Mouse (Mus musculus): ENCODE data around the gene Icam1. TPM values are rescaled to one million over a fixed set of nuclear protein-coding genes. Genes with fewer than 3 reads are reported as not detected.

The Icam1 gene
- polyA plus RNA-seq, 1 experiment from 2014 or later = 18.0 TPM

DNA sequence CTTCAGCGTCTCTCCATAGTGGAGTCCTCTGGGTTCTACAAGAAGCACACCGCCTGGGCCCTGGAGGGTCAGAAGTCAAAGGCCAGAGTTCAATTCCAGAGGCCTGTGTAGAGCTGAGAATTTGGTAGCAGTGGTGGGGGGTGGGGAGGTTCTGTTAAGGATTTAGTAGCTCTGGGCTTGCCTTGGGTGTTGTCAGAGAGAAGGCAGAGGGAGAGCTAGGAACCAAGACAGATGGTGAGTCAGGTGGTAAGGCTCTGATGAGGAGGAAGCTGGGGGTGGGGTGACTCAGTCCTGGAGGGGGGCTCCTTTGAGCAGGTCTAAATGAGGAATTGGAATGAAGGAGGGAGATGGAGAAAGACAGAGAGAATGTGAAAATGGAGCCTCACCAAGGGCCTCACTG is 47.1 kb downstream of the Icam1 start:
- Histone ChIP-seq H3K4me3 (ENCODE audit: low read length) (no peak overlapping the region), H3K4me1 (ENCODE audit: insufficient read depth, low read length) (no peaks in the 10 kb centered on the region), H3K9ac (replicated peaks; ENCODE audit: low read length) (no peak overlapping the region), H3K4me2 (replicated peaks; ENCODE audit: low read depth, low read length) (no peak overlapping the region), H3K27me3 (ENCODE audit: insufficient read depth, low read length) (no peaks in the 10 kb centered on the region), H3K36me3 (ENCODE audit: insufficient read depth, low read length) (peaks cover 33% of the 10 kb centered on the region; the same call in 1 of the 2 replicates), H3K9me3 (ENCODE audit: low read length) (no peaks in the 10 kb centered on the region), H3K27ac (ENCODE audit: low read length) (no peak overlapping the region)
- WGBS = 86% methylated on average over 2 of the region's 2 CpGs
- ATAC-seq (ENCODE audit: low FRiP score, low TSS enrichment) = no peak

GRCm38 (mm10) chr9:21067006-21067684 is 51.4 kb downstream of the Icam1 start, which contains the start of gene Zglp1:
Gene Zglp1, minus strand, starts transcription at chr9:21067093.
- H3K9me3 ChIP-seq (ENCODE audit: low read length) = no peaks in the 10 kb centered on the region
- H3K9ac ChIP-seq (replicated peaks; ENCODE audit: low read length) = no peak within 1 kb of the TSS
- no peaks in the 10 kb centered on the region for H3K27me3 ChIP-seq (ENCODE audit: insufficient read depth, low read length)
- WGBS = 90% methylated on average over 27 of the region's 27 CpGs
- peaks cover 3% of the 10 kb centered on the region for H3K4me1 ChIP-seq (ENCODE audit: insufficient read depth, low read length)
- H3K4me2 ChIP-seq (replicated peaks; ENCODE audit: low read depth, low read length) = no peak within 1 kb of the TSS
- no peak within 1 kb of the TSS for H3K27ac ChIP-seq (ENCODE audit: low read length)
- no peak within 1 kb of the TSS for H3K4me3 ChIP-seq (ENCODE audit: low read length)
- peaks cover 45% of the 10 kb centered on the region; the same call in 1 of the 2 replicates for H3K36me3 ChIP-seq (ENCODE audit: insufficient read depth, low read length)
- ATAC-seq (ENCODE audit: low FRiP score, low TSS enrichment) = no peak

DNA sequence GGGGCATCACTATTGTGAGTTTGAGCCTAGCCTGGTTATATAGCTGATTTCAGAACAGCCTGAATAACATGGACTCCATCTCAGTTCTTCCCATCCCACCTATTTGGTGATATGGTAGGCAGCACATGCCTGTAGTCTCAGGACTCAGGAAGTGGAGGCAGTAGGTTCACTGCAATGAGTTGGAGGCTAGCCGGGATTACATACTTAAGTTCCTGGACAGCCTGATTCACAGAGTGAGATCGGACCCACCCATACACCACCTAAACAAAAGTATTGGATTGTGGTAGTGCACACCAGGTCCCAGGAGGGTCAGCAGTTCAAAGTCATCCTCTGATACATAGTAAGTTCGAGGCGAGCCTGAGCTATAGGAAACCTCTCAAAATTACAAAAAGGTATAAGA is 56.9 kb downstream of the Icam1 start:
- H3K4me1 ChIP-seq (ENCODE audit: insufficient read depth, low read length) = peaks cover 10% of the 10 kb centered on the region
- ATAC-seq (ENCODE audit: low FRiP score, low TSS enrichment) = 0 out of 2 replicates have a peak, but pooled peaks have one; percentile 8
- 7% methylated on average over 4 of the region's 4 CpGs for WGBS
- H3K4me2 ChIP-seq (replicated peaks; ENCODE audit: low read depth, low read length) = peak overlapping the region; percentile 83
- no peaks in the 10 kb centered on the region for H3K27me3 ChIP-seq (ENCODE audit: insufficient read depth, low read length)
- H3K9ac ChIP-seq (replicated peaks; ENCODE audit: low read length) = peak overlapping the region; percentile 89
- H3K4me3 ChIP-seq (ENCODE audit: low read length) = peak overlapping the region; percentile 87
- H3K27ac ChIP-seq (ENCODE audit: low read length) = peak overlapping the region; percentile 76; the same call in 1 of the 2 replicates
- no peaks in the 10 kb centered on the region for H3K9me3 ChIP-seq (ENCODE audit: low read length)
- H3K36me3 ChIP-seq (ENCODE audit: insufficient read depth, low read length) = peaks cover 39% of the 10 kb centered on the region

- H3K4me1 ChIP-seq (ENCODE audit: insufficient read depth, low read length) = peaks cover 10% of the 10 kb centered on the region
- no peaks in the 10 kb centered on the region for H3K27me3 ChIP-seq (ENCODE audit: insufficient read depth, low read length)
- peak within 1 kb of the TSS; percentile 87 for H3K4me3 ChIP-seq (ENCODE audit: low read length)
- no peaks in the 10 kb centered on the region for H3K9me3 ChIP-seq (ENCODE audit: low read length)
- peak; percentile 94 for ATAC-seq (ENCODE audit: low FRiP score, low TSS enrichment)
- H3K36me3 ChIP-seq (ENCODE audit: insufficient read depth, low read length) = peaks cover 41% of the 10 kb centered on the region
- peak within 1 kb of the TSS; percentile 83 for H3K4me2 ChIP-seq (replicated peaks; ENCODE audit: low read depth, low read length)
- H3K27ac ChIP-seq (ENCODE audit: low read length) = peak within 1 kb of the TSS; percentile 76
- H3K9ac ChIP-seq (replicated peaks; ENCODE audit: low read length) = peak within 1 kb of the TSS; percentile 89
- 2% methylated on average over 58 of the region's 58 CpGs for WGBS
These were observed 57.5 kb downstream of the Icam1 start, which contains the start of the genes Gm49373 and Fdx1l for GRCm38 (mm10) chr9:21073044-21073840. Gene Gm49373, minus strand, starts transcription at chr9:21073096. Gene Fdx1l, minus strand, starts transcription at chr9:21073614.

- Histone ChIP-seq H3K4me1 (ENCODE audit: insufficient read depth, low read length) (peaks cover 10% of the 10 kb centered on the region), H3K9me3 (ENCODE audit: low read length) (no peaks in the 10 kb centered on the region), H3K9ac (replicated peaks; ENCODE audit: low read length) (no peak overlapping the region; the same call in 1 of the 2 replicates), H3K27me3 (ENCODE audit: insufficient read depth, low read length) (no peaks in the 10 kb centered on the region), H3K36me3 (ENCODE audit: insufficient read depth, low read length) (peaks cover 49% of the 10 kb centered on the region), H3K27ac (ENCODE audit: low read length) (no peak overlapping the region), H3K4me3 (ENCODE audit: low read length) (no peak overlapping the region), H3K4me2 (replicated peaks; ENCODE audit: low read depth, low read length) (no peak overlapping the region)
- WGBS = 82% methylated on average over 1 of the region's 1 CpGs
- no peak for ATAC-seq (ENCODE audit: low FRiP score, low TSS enrichment)
These were observed 58.4 kb downstream of the Icam1 start for GRCm38 (mm10) chr9:21074173-21074572.

DNA sequence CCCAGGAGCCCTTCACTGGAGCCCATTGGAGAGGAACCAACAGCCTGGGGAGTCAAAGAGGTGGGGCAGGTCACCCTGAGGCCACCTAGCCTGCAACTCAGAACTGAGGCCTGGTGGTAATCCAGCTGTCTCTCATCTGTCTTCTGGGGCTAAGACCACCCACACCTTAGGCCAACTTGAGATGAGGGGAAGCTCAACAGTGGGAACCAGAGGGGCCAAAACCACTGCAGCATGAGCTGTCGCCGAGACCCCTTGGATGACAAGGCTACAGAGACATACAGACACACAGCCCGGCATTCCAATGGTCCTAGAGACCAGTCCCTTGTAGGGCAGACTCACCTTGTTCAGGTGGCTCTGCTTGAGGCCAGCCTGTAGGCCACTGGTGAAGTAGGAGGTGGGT is 59.8 kb downstream of the Icam1 start:
- H3K36me3 ChIP-seq (ENCODE audit: insufficient read depth, low read length) = peaks cover 57% of the 10 kb centered on the region
- no peak overlapping the region for H3K4me2 ChIP-seq (replicated peaks; ENCODE audit: low read depth, low read length)
- H3K27me3 ChIP-seq (ENCODE audit: insufficient read depth, low read length) = no peaks in the 10 kb centered on the region
- no peak for ATAC-seq (ENCODE audit: low FRiP score, low TSS enrichment)
- peaks cover 10% of the 10 kb centered on the region for H3K4me1 ChIP-seq (ENCODE audit: insufficient read depth, low read length)
- no peaks in the 10 kb centered on the region for H3K9me3 ChIP-seq (ENCODE audit: low read length)
- no peak overlapping the region for H3K27ac ChIP-seq (ENCODE audit: low read length)
- WGBS = 95% methylated on average over 3 of the region's 3 CpGs
- H3K4me3 ChIP-seq (ENCODE audit: low read length) = no peak overlapping the region
- no peak overlapping the region for H3K9ac ChIP-seq (replicated peaks; ENCODE audit: low read length)

MicroRNAs within 50 kb of the gene (microRNA counts, 519-probe panel; counts per million panel counts)
- 3,233 counts per million, percentile 75 among the panel's probes with 10 or more counts for microRNA mmu-miR-1900

Small RNAs within 50 kb of the gene (microRNA-seq; reads per million reads assigned to microRNA genes)
- gene Mir1900 (not detected), gene Mir7082 (not detected)

Other genes starting within 250 kb of the Icam1 start
- gene Col5a3, start 200.9 kb upstream of the Icam1 start, polyA plus RNA-seq (2015; fragmentation: Nextera tagmentation; extraction: Ambion mirVana) = 2.5 TPM in 2 replicates
- gene Rdh8, start 197.5 kb upstream of the Icam1 start, polyA plus RNA-seq (2015; fragmentation: Nextera tagmentation; extraction: Ambion mirVana) = not detected in 2 replicates
- 18.8 and 20.1 TPM in 2 replicates for gene A230050P20Rik, start 147.3 kb upstream of the Icam1 start, polyA plus RNA-seq (2015; fragmentation: Nextera tagmentation; extraction: Ambion mirVana)
- 2.9 and 3.6 TPM in 2 replicates for gene Angptl6, start 136.3 kb upstream of the Icam1 start, polyA plus RNA-seq (2015; fragmentation: Nextera tagmentation; extraction: Ambion mirVana)
- gene Ppan, start 127.8 kb upstream of the Icam1 start, polyA plus RNA-seq (2015; fragmentation: Nextera tagmentation; extraction: Ambion mirVana) = 94.3 and 95.3 TPM in 2 replicates
- gene Eif3g, start 117.4 kb upstream of the Icam1 start, polyA plus RNA-seq (2015; fragmentation: Nextera tagmentation; extraction: Ambion mirVana) = 299 and 319 TPM in 2 replicates
- gene Dnmt1, start 56.1 kb upstream of the Icam1 start, polyA plus RNA-seq (2015; fragmentation: Nextera tagmentation; extraction: Ambion mirVana) = 107 and 110 TPM in 2 replicates
- 35.1 and 37.7 TPM in 2 replicates for gene S1pr2, start 39.2 kb upstream of the Icam1 start, polyA plus RNA-seq (2015; fragmentation: Nextera tagmentation; extraction: Ambion mirVana)
- 161 and 169 TPM in 2 replicates for gene Mrpl4, start 13.2 kb upstream of the Icam1 start, polyA plus RNA-seq (2015; fragmentation: Nextera tagmentation; extraction: Ambion mirVana)
- 0.84 and 0.91 TPM in 2 replicates for gene Icam4, start 13.4 kb downstream of the Icam1 start, polyA plus RNA-seq (2015; fragmentation: Nextera tagmentation; extraction: Ambion mirVana)
- 0.39 and 0.45 TPM in 2 replicates for gene Icam5, start 16.1 kb downstream of the Icam1 start, polyA plus RNA-seq (2015; fragmentation: Nextera tagmentation; extraction: Ambion mirVana)
- gene Zglp1, start 51.1 kb downstream of the Icam1 start, polyA plus RNA-seq (2015; fragmentation: Nextera tagmentation; extraction: Ambion mirVana) = 0.59 and 0.64 TPM in 2 replicates
- gene Gm49373, start 57.1 kb downstream of the Icam1 start, polyA plus RNA-seq (2015; fragmentation: Nextera tagmentation; extraction: Ambion mirVana) = 0.77 and 0.84 TPM in 2 replicates
- gene Fdx1l, start 57.6 kb downstream of the Icam1 start, polyA plus RNA-seq (2015; fragmentation: Nextera tagmentation; extraction: Ambion mirVana) = 56.1 and 65.7 TPM in 2 replicates
- 2.1 and 3.7 TPM in 2 replicates for gene Gm38431, start 76.0 kb downstream of the Icam1 start, polyA plus RNA-seq (2015; fragmentation: Nextera tagmentation; extraction: Ambion mirVana)
- 66.8 and 78.7 TPM in 2 replicates for gene Raver1, start 76.0 kb downstream of the Icam1 start, polyA plus RNA-seq (2015; fragmentation: Nextera tagmentation; extraction: Ambion mirVana)
- gene Tyk2, start 115.3 kb downstream of the Icam1 start, polyA plus RNA-seq (2015; fragmentation: Nextera tagmentation; extraction: Ambion mirVana) = 16.1 and 16.3 TPM in 2 replicates
- 359 and 386 TPM in 2 replicates for gene Cdc37, start 134.0 kb downstream of the Icam1 start, polyA plus RNA-seq (2015; fragmentation: Nextera tagmentation; extraction: Ambion mirVana)
- gene Pde4a, start 149.7 kb downstream of the Icam1 start, polyA plus RNA-seq (2015; fragmentation: Nextera tagmentation; extraction: Ambion mirVana) = 14.3 and 15.3 TPM in 2 replicates
- gene Keap1, start 223.4 kb downstream of the Icam1 start, polyA plus RNA-seq (2015; fragmentation: Nextera tagmentation; extraction: Ambion mirVana) = 67.4 and 68.1 TPM in 2 replicates
- gene S1pr5, start 232.5 kb downstream of the Icam1 start, polyA plus RNA-seq (2015; fragmentation: Nextera tagmentation; extraction: Ambion mirVana) = 0.13 and 0.14 TPM in 2 replicates
- 58.7 and 64.1 TPM in 2 replicates for gene Atg4d, start 249.3 kb downstream of the Icam1 start, polyA plus RNA-seq (2015; fragmentation: Nextera tagmentation; extraction: Ambion mirVana)

All from kidney, embryonic 16.5 days (tissue).